Mouse (Mus musculus) lung, postnatal 0 days (tissue): ENCODE data around the gene Lcn12. TPM values are rescaled to one million over a fixed set of nuclear protein-coding genes. Genes with fewer than 3 reads are reported as not detected.

Experiments
- ATAC-seq: fragments of 200-750 bp; cut with Nextera tagmentation; 2 replicates; pipeline ENCODE4 v1.8.0; 2017; ENCODE audit warnings: moderate library complexity
- DNase-seq: peaks from one replicate; pipeline ENCODE4 v3.0.0-alpha.2; 2016; ENCODE audit warnings: low spot score
- H3K27ac ChIP-seq: fragments of 300-500 bp; sonication (generic); 2 replicates; pipeline ENCODE4 v1.5.1; 2014; ENCODE audit warnings: antibody characterized with exemption, mild to moderate bottlenecking, low read length, mixed read lengths
- H3K27me3 ChIP-seq: fragments of 300-500 bp; sonication (generic); replicated peaks from 2 replicates; pipeline ENCODE4 v1.6.1; 2014; ENCODE audit warnings: low read length, mixed read lengths; ENCODE audit not compliant: insufficient read depth
- H3K36me3 ChIP-seq: fragments of 300-500 bp; sonication (generic); 2 replicates; pipeline ENCODE4 v1.6.1; 2014; ENCODE audit warnings: low read length, mixed read lengths; ENCODE audit not compliant: insufficient read depth
- H3K4me1 ChIP-seq: fragments of 300-500 bp; sonication (generic); 2 replicates; pipeline ENCODE4 v1.6.1; 2014; ENCODE audit warnings: antibody characterized with exemption, low read depth, low read length, mixed read lengths; ENCODE audit not compliant: insufficient read depth
- H3K4me2 ChIP-seq: fragments of 300-500 bp; sonication (generic); replicated peaks from 2 replicates; pipeline ENCODE4 v1.6.1; 2014; ENCODE audit warnings: low read depth, mild to moderate bottlenecking, low read length, moderate library complexity, mixed read lengths
- H3K4me3 ChIP-seq: fragments of 300-500 bp; sonication (generic); 2 replicates; pipeline ENCODE4 v1.5.1; 2014; ENCODE audit warnings: low read depth, low read length
- H3K9ac ChIP-seq: fragments of 300-500 bp; sonication (generic); replicated peaks from 2 replicates; pipeline ENCODE4 v1.6.1; 2014; ENCODE audit warnings: low read depth, mild to moderate bottlenecking
- H3K9me3 ChIP-seq: fragments of 300-500 bp; sonication (generic); 2 replicates; pipeline ENCODE4 v1.6.1; 2016; ENCODE audit warnings: low read length, mixed read lengths
- CTCF ChIP-seq: IDR thresholded peaks from 2 replicates; pipeline ENCODE4 v1.5.1; 2016; ENCODE audit warnings: antibody characterized with exemption, mild to moderate bottlenecking
- EP300 ChIP-seq: IDR thresholded peaks from 2 replicates; pipeline ENCODE4 v1.6.1; 2016; ENCODE audit warnings: antibody characterized with exemption, mild to moderate bottlenecking, control low read depth
- WGBS: fragments of 180-500 bp; shearing (Covaris S2); extraction: QIAGEN DNeasy Blood & Tissue Kit; methylation state at CpG from one replicate; pipeline ENCODE4 v1.1.7; 2014; 5-methylcytosine and 5-hydroxymethylcytosine counted together
- polyA plus RNA-seq: library from polyadenylated mRNA; unstranded; fragments of >200 nt; fragmentation: Nextera tagmentation; extraction: Ambion mirVana; gene quantifications from 2 replicates; pipeline ENCODE4 v1.2.1, GENCODE M21; 2015

Lcn12 gene
- polyA plus RNA-seq, 1 experiment from 2014 or later: not detected

DNA sequence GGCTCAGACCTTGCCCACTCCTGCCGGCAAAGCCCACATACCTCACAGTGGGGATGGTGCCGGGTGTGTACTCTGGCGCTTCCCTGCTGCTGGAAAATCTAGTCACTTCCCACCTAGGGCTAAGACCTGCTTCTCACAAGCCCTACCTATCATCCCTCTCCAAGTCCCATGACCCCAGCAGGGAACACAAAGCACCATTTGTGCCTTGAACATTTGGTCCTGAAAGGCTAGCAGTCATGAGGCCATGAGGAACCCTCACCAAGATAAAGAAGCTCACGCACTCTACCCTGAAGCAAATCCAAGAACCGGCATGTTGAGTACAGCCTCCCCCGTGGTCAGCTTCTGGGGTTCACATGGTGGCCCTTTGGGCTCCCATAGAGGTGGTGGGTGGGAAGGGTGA lies 23.7 kb downstream of the Lcn12 start, which contains the start of gene Ptgds:
Gene Ptgds (minus strand): TSS at position 78 of the 400 bp plus-strand sequence.
- Histone ChIP-seq H3K9me3 (no peaks in the 10 kb centered on the region), H3K4me2 (no peak within 1 kb of the TSS), H3K36me3 (no peaks in the 10 kb centered on the region), H3K27ac (no peak within 1 kb of the TSS), H3K27me3 (no peaks in the 10 kb centered on the region), H3K4me1 (no peaks in the 10 kb centered on the region), H3K4me3 (no peak within 1 kb of the TSS), H3K9ac (no peak within 1 kb of the TSS)
- WGBS: 20% methylated on average over 6 of the region's 6 CpGs
- ATAC-seq (no peak), DNase-seq (no peak)
- TF ChIP-seq EP300: no peak
- no peak for TF ChIP-seq CTCF

DNA sequence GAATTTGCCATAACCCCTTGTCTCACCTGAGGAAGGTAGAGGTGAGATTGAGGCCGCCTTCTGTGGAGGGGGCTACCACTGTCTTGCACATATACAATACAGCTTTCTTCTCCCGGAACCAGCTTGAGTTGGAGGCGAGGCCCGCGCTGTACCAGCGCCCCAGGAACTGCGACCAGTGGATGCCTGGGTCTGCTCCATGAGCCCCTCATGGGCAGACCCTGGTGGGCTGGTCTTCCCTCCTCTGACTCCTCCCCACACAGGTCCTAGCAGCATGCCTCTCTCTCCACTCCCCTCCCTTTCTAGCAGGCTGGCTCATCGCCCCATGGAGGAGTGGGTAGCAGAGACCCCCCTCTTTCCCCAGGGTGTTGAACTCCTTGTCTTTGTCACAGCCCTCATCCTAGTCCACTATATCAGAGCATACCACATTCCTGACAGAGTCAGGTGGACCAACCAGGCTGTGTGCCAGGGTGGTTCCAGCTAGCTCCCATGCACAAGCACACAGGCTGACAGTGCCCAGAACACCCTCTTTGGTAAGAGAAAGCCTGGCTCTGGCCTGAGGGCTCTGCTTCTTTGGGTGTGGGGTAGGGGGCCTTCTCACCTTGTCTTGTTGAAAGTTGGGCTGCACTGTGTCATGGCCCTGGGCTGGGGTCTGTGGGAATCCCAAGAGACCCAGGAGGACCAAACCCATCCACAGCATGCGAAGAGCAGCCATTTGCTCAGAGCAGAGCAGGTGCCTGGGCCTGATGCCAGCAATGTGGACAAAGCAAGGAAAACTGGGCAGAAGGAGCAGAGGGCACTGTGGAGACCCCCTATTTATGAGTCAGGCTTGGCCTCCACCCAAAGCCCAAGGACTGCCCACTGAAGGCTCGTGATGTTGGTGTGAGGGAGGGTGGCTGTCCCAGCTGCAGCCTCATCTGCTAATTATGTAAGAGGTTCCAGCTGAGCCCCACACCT lies 24.5 kb downstream of the Lcn12 start:
- Histone ChIP-seq H3K4me2 (no peak overlapping the region), H3K4me1 (no peaks in the 10 kb centered on the region), H3K9me3 (no peaks in the 10 kb centered on the region), H3K27ac (no peak overlapping the region), H3K27me3 (no peaks in the 10 kb centered on the region), H3K36me3 (no peaks in the 10 kb centered on the region), H3K4me3 (no peak overlapping the region), H3K9ac (no peak overlapping the region)
- 63% methylated on average over 10 of the region's 10 CpGs for WGBS
- no peak for TF ChIP-seq EP300
- TF ChIP-seq CTCF: no peak
- DNase-seq: peak; percentile 27
- ATAC-seq: peak; percentile 67

DNA sequence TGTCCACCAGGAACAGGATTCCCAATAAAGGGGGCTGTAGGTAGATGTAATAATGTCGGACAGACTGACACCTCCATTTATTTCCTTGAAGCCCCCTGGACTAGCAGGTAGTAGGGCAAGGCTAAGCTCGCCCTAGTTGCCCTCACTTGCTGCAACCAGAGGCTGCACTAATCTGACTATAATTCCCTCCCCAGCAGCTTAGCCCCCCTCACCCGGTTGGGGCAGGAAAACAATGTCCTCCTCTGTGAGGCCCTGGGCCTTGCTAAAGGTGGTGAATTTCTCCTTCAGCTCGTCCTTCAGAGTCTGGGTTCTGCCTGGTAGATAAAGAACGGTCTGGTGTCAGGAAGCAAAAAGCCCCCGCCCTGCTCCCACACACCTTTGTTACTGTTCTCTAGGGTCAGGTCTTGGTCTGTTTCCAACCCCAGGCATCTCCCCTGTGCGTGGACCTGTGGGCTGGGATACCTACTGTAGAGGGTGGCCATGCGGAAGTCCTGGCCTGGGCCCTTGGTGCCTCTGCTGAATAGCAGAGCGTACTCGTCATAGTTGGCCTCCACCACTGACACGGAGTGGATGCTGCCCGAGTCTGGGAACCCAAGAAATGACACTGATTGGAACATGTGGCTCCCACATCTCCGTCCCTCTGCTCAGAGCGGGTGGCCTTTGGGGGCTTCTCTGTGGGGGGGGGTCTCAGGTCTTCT lies 26.0 kb downstream of the Lcn12 start:
- Histone ChIP-seq H3K4me1 (no peaks in the 10 kb centered on the region), H3K27ac (no peak overlapping the region), H3K4me3 (no peak overlapping the region), H3K4me2 (no peak overlapping the region), H3K9me3 (no peaks in the 10 kb centered on the region), H3K9ac (no peak overlapping the region), H3K36me3 (no peaks in the 10 kb centered on the region), H3K27me3 (no peaks in the 10 kb centered on the region)
- TF ChIP-seq EP300 (no peak), CTCF (no peak)
- WGBS: 72% methylated on average over 14 of the region's 14 CpGs
- ATAC-seq (no peak), DNase-seq (no peak)

DNA sequence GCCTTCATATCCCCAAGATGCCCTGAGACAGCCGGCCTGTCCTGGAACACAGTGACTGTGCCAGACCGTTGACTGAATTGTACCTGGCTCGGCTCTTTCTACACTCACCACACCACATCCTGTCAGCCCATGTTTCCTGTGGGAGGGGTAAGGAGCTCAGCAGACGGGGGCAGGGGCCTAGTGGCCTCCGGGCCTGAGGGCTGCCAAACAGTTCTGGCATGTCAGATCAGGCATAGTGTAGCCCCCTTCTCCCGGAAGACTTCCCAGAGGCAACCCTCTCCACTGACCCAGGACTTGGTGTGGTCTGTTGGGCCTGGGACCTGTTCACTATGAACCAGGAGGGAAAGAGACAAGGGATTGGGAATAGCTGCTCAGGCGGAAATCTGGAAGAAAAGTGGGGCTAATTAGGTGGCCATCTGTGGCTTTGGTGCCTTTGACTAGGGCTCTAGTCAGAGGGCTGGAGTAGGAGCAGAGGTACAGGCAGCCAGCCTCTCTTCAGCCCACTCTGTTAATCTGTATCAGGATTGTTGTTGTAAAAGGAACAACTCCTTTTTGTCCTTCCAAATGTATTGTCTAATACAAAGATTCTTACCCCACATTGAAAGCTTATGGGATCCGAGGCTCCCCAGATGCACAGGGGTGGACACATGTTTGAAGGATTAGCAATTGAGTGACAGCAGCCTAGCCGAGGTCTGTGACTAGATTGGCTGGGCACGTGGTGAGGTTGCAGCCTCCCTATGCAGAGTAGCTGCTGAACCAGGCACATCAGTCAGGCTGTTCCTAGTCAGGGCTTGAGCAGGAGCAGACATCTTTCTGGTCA lies 27.7 kb downstream of the Lcn12 start:
- WGBS: 44% methylated on average over 10 of the region's 10 CpGs
- no peaks in the 10 kb centered on the region for H3K9me3 ChIP-seq
- no peaks in the 10 kb centered on the region for H3K36me3 ChIP-seq
- H3K27ac ChIP-seq: no peak overlapping the region
- no peak overlapping the region for H3K4me2 ChIP-seq
- DNase-seq (no peak), ATAC-seq (no peak)
- TF ChIP-seq CTCF: no peak
- TF ChIP-seq EP300: no peak
- H3K4me1 ChIP-seq: no peaks in the 10 kb centered on the region
- no peak overlapping the region for H3K9ac ChIP-seq
- H3K27me3 ChIP-seq: no peaks in the 10 kb centered on the region
- no peak overlapping the region for H3K4me3 ChIP-seq

DNA sequence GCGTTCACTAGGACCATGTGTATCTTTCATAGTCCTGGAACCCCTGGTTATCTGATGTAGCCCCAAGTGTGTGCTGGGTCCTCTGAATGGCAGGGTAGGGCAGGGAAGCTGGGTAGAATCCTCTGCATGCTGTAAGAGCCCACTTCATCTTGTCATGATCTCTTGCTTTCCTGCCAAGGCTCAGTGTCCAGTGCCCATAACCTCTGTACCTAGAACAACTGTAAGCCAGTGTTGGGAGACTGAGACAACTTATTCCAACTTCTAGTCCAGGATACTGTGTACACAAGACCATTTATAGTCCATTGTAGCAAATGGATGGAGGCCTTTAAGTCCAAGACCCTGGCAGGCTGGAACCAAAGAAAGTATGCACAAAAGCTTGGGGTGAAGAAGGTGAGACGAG lies 28.5 kb downstream of the Lcn12 start:
- 66% methylated on average over 2 of the region's 2 CpGs for WGBS
- DNase-seq (no peak), ATAC-seq (no peak)
- Histone ChIP-seq H3K36me3 (no peaks in the 10 kb centered on the region), H3K27me3 (no peaks in the 10 kb centered on the region), H3K27ac (no peak overlapping the region), H3K4me2 (no peak overlapping the region), H3K4me3 (no peak overlapping the region), H3K9me3 (no peaks in the 10 kb centered on the region), H3K9ac (no peak overlapping the region), H3K4me1 (peaks cover under 1% of the 10 kb centered on the region; the same call in 1 of the 2 replicates)
- no peak for TF ChIP-seq CTCF
- no peak for TF ChIP-seq EP300

DNA sequence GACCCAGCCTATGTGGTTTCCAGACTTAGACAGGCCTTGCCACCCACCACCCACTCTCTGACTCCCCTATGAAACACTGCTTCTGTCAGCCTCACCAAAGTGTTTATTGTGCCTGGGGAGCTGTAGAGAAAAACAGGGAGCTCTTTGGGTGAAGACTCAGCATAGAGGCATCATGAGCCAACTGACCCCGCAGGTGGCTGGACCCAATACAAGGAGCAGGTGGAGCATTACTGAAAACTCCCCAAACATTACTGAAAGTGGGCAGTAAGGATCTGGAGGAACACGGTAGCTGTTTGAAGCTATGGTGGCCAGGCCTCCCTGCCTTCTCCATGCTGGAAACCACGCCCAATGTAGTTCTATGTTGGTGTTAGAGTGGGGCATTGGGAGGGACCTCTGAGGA lies 30.1 kb downstream of the Lcn12 start:
- TF ChIP-seq CTCF (no peak), EP300 (no peak)

More for the DNA sequence above, 30.1 kb downstream of the Lcn12 start:
- WGBS: 77% methylated on average over 3 of the region's 3 CpGs
- no peaks in the 10 kb centered on the region for H3K9me3 ChIP-seq
- H3K4me3 ChIP-seq: no peak overlapping the region
- DNase-seq (no peak), ATAC-seq (no peak)
- peaks cover 8% of the 10 kb centered on the region; the same call in 1 of the 2 replicates for H3K4me1 ChIP-seq
- no peak overlapping the region for H3K9ac ChIP-seq
- no peaks in the 10 kb centered on the region for H3K36me3 ChIP-seq
- no peak overlapping the region for H3K27ac ChIP-seq
- no peak overlapping the region for H3K4me2 ChIP-seq
- H3K27me3 ChIP-seq: no peaks in the 10 kb centered on the region
